Mouse (Mus musculus) brain, adult 10 weeks (tissue): ENCODE results near the gene Calr3. TPM values are rescaled to one million over a fixed set of nuclear protein-coding genes. Genes with fewer than 3 reads are reported as not detected.

Experiments
- polyA plus RNA-seq: library from polyadenylated mRNA; stranded (reverse); fragments of 350-450 nt; fragmentation: Illumina TruSeq; extraction: RNeasy Lipid Tissue Mini Kit (QIAGEN cat#74804); gene quantifications from one replicate; pipeline ENCODE4 v1.2.3, GENCODE M21; 2015; ENCODE audit warnings: low read depth, low replicate concordance

The Calr3 gene
- polyA plus RNA-seq: 2.2 TPM

DNA sequence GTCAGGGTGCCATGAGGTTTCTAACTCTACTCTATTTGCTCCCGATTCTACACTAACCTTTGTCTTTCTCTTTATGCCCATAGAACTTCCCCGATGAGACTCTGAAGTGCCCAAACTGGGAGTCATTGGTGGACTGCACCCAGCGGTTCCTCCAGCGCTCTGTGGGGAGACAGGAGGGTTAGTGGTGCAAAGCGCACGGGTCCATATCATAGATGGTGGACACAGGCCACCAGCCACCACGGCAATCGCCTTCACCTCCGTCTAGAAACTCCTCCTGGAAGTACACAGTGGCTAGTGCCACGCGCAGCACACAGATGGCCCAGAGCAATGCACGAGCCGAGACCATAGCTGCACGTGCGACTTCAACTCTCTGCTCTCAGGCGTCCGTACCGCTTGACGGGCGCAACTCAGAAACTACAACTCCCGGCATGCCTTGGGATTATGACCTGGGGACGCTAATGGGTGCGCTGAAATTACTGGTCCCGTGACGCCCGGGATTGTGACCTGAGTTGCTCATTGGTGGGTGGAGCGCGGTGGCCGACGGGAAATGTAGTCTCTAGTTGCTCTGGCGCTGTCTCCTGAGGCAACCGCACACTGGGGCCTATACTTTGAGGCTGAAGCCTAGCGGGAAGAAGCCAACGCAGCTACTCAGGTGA is at the start of gene Calr3, which contains the start of gene 1700030K09Rik:
TSS of gene Calr3 (minus strand) at position 533 of the 656 bp plus-strand sequence.
TSS of gene 1700030K09Rik (plus strand) at position 543 of the 656 bp plus-strand sequence.

DNA sequence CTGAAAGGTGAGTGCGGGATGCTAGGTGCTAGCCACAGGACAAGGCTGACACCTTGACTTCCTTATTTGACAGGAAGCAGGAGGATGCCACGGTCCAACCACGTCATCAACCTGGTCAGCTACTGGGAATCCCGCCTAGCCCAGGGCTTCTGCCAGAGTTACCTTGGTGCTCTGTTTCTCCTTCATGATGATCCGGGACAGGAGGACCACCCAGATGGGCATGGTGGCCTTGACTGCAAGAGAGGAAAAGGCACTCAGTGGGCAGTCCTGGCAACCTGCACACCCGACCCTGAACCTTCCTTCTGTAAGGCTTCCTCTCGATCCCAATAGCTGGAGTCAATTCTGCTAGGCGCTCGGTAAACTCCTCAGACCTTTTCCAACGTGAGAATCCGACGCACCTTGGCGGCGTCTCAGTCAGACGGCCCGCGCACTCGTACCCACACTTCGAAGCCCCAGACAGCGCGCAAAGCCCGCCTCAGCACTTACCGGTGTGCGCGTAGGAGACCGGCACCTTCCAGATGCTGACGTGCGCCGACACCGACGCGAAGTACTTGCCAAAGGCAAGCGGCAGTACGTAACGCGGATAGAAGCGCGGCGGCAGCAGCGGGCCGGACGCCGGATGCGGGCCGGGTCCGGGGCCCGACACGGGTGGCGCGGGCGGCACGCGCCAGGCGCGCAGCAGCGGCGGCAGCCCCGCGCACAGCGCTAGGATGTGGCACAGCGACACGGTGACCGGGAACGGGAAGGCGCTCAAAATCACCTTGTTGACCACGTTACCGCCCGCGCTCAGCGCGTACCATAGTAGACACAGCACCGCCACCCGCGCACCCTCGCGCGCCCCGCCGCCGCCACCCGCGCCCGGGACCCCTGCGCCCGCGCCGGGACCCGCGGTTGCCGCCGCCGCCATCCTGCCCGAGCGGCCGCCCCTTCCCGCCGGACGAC is 48.3 kb upstream of the Calr3 start, which contains the start of gene Slc35e1:
TSS of gene Slc35e1 (minus strand) at position 935 of the 942 bp plus-strand sequence.

GRCm38 (mm10) chr8:72474826-72475546 is 31.3 kb upstream of the Calr3 start, which contains the start of gene Cherp:
TSS of gene Cherp (minus strand) at chr8:72475226.

DNA sequence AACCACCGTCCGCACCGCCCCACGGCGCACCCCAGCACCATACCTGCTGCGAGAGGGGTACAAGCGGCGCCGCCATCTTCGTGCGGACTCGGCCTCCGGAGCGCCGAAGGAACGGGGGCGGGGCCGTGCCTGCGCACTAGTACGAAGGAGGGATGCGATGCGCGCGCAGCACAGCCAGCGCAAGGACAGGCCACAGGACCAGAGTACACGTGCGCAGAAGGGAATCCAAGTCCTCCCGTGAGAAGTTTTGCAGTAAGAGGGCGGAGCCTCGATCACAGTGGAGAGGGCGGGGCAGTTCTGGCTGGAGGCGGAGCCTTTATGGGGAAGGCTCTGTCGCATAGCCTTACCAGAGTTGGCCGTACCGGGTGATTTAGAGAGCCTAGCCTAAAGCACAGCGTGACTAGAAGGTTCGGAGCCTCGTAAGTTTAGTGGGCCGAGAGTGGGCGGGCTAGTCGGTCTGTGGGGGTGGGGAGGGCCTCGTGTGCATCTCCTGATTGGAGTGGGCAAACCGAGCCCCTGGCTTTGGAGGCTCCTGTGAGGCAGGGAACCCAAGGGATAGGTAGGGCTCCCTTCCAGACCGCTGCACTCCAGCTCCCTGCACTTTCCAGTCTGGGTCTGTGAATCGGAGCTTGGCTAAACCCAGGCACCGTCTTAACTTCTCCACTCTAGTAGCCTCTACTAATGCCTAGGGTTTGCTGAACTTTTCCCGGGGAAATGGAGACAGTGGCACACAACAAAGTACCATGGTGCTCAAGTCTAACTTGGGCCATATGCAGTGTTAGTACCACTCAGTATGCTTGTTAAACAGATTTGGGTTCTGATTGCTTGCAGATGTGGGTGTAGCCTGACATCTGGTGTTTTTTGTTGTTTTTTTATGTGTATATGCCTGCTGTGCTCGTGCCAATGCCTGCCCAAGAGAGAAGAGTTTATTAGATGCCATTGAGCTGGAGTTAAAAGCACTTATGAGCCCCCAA is 22.0 kb downstream of the Calr3 start, which contains the start of gene Eps15l1:
TSS of gene Eps15l1 (minus strand) at position 99 of the 974 bp plus-strand sequence.

Other genes starting within 250 kb of the Calr3 start
- not detected for gene Cib3, start 231.0 kb downstream of the Calr3 start, polyA plus RNA-seq
- gene Gm11034, start 230.2 kb downstream of the Calr3 start, polyA plus RNA-seq: not detected
- gene Fam32a, start 224.1 kb downstream of the Calr3 start, polyA plus RNA-seq: 80.9 TPM
- 83.9 TPM for gene Ap1m1, start 203.9 kb downstream of the Calr3 start, polyA plus RNA-seq
- gene Gm10282, start 138.6 kb downstream of the Calr3 start, polyA plus RNA-seq: 3.9 TPM
- gene Klf2, start 124.8 kb downstream of the Calr3 start, polyA plus RNA-seq: 10.3 TPM
- 45.5 TPM for gene Eps15l1, start 22.4 kb downstream of the Calr3 start, polyA plus RNA-seq
- gene 1700030K09Rik, start within 50 bp of the Calr3 start, polyA plus RNA-seq: 7.6 TPM
- gene Cherp, start 31.4 kb upstream of the Calr3 start, polyA plus RNA-seq: 37.2 TPM
- 37.9 TPM for gene Slc35e1, start 48.7 kb upstream of the Calr3 start, polyA plus RNA-seq
- gene Med26, start 104.4 kb upstream of the Calr3 start, polyA plus RNA-seq: 6.5 TPM
- 146 TPM for gene Smim7, start 127.2 kb upstream of the Calr3 start, polyA plus RNA-seq
- 152 TPM for gene Tmem38a, start 128.2 kb upstream of the Calr3 start, polyA plus RNA-seq
- 27.6 TPM for gene Nwd1, start 202.8 kb upstream of the Calr3 start, polyA plus RNA-seq